Mouse (Mus musculus): ENCODE measurements at regions not wholly inside any gene's neighbourhood (a gene's known extent, or its start where the extent isn't known, plus 50 kb on each side); places are given as distances from the start of the nearest gene placed in this dataset.

- no peak for DNase-seq (ENCODE audit: low spot score in 2 of 2)
Measured at GRCm38 (mm10) chr4:83915871-83916270, 390.5 kb downstream of the Ccdc171 start.

GRCm38 (mm10) chr4:83917009-83917408 lies 391.7 kb downstream of the Ccdc171 start:
- DNase-seq (ENCODE audit: low spot score in 2 of 2) = no peak

GRCm38 (mm10) chr4:83918093-83918492 lies 392.7 kb downstream of the Ccdc171 start:
- no peak for DNase-seq (ENCODE audit: low spot score in 2 of 2)

GRCm38 (mm10) chr4:83919041-83919440 lies 393.7 kb downstream of the Ccdc171 start:
- no peak for DNase-seq (ENCODE audit: low spot score in 2 of 2)

GRCm38 (mm10) chr4:83925118-83925842 lies 399.9 kb downstream of the Ccdc171 start:
- no peak for DNase-seq (ENCODE audit: low spot score in 2 of 2)

GRCm38 (mm10) chr4:83926195-83926731 lies 400.9 kb downstream of the Ccdc171 start:
- DNase-seq (ENCODE audit: low spot score in 2 of 2) = no peak

- DNase-seq (ENCODE audit: low spot score in 2 of 2) = no peak
Measured at GRCm38 (mm10) chr4:83931897-83932654, 406.7 kb downstream of the Ccdc171 start.

GRCm38 (mm10) chr4:83941693-83942092 lies 416.3 kb downstream of the Ccdc171 start:
- DNase-seq (ENCODE audit: low spot score in 2 of 2) = no peak

- DNase-seq (ENCODE audit: low spot score in 2 of 2) = no peak
Measured at GRCm38 (mm10) chr4:83949612-83950011, 424.3 kb downstream of the Ccdc171 start.

GRCm38 (mm10) chr4:83950809-83951409 lies 425.6 kb downstream of the Ccdc171 start:
- DNase-seq (ENCODE audit: low spot score in 2 of 2) = no peak

GRCm38 (mm10) chr4:83956252-83956904 lies 431.0 kb downstream of the Ccdc171 start:
- DNase-seq (ENCODE audit: low spot score in 2 of 2) = no peak

GRCm38 (mm10) chr4:83957217-83957692 lies 431.9 kb downstream of the Ccdc171 start:
- no peak for DNase-seq (ENCODE audit: low spot score in 2 of 2)

GRCm38 (mm10) chr4:83966898-83967297 lies 441.6 kb downstream of the Ccdc171 start:
- DNase-seq (ENCODE audit: low spot score in 2 of 2) = no peak

- no peak for DNase-seq (ENCODE audit: low spot score in 2 of 2)
Measured at GRCm38 (mm10) chr4:83973162-83973561, 447.8 kb downstream of the Ccdc171 start.

GRCm38 (mm10) chr4:83974214-83975012 lies 449.1 kb downstream of the Ccdc171 start:
- no peak for DNase-seq (ENCODE audit: low spot score in 2 of 2)

- DNase-seq (ENCODE audit: low spot score in 2 of 2) = no peak
Measured at GRCm38 (mm10) chr4:83975569-83975968, 450.2 kb downstream of the Ccdc171 start.

- DNase-seq (ENCODE audit: low spot score in 2 of 2) = no peak
Measured at GRCm38 (mm10) chr4:83976067-83976466, 450.7 kb downstream of the Ccdc171 start.

GRCm38 (mm10) chr4:83979088-83979487 lies 453.7 kb downstream of the Ccdc171 start:
- no peak for DNase-seq (ENCODE audit: low spot score in 2 of 2)

- no peak for DNase-seq (ENCODE audit: low spot score in 2 of 2)
Measured at GRCm38 (mm10) chr4:83984671-83985391, 459.5 kb downstream of the Ccdc171 start.

GRCm38 (mm10) chr4:83985451-83985850 lies 460.1 kb downstream of the Ccdc171 start:
- no peak for DNase-seq (ENCODE audit: low spot score in 2 of 2)
